Mouse (Mus musculus) heart, embryonic 13.5 days (tissue): Measurements from ENCODE around the gene Trappc10. TPM values are rescaled to one million over a fixed set of nuclear protein-coding genes. Genes with fewer than 3 reads are reported as not detected.
"Not testable (repeated sequence)": the region's sequence is repeated elsewhere in the genome, so short reads cannot be mapped to it uniquely, and the experiment has no call there.

ENCODE experiments used
- ATAC-seq: fragments of 200-750 bp; cut with Nextera tagmentation; 2 replicates; pipeline ENCODE4 v1.8.0; 2017; ENCODE audit warnings: moderate TSS enrichment; ENCODE audit not compliant: insufficient number of reproducible peaks, low FRiP score, low TSS enrichment; ENCODE audit errors: extremely low read depth
- H3K27ac ChIP-seq: fragments of 300-500 bp; sonication (generic); replicated peaks from 2 replicates; pipeline ENCODE4 v1.5.1; 2015; ENCODE audit warnings: moderate library complexity, mild to moderate bottlenecking, inconsistent platforms
- H3K27me3 ChIP-seq: fragments of 300-500 bp; sonication (generic); replicated peaks from 2 replicates; pipeline ENCODE4 v1.6.1; 2015; ENCODE audit warnings: mild to moderate bottlenecking, inconsistent platforms
- H3K36me3 ChIP-seq: fragments of 300-500 bp; sonication (generic); 2 replicates; pipeline ENCODE4 v1.6.1; 2015; ENCODE audit warnings: mild to moderate bottlenecking, inconsistent platforms
- H3K4me1 ChIP-seq: fragments of 300-500 bp; sonication (generic); 2 replicates; pipeline ENCODE4 v1.6.1; 2015; ENCODE audit warnings: inconsistent platforms
- H3K4me2 ChIP-seq: fragments of 300-500 bp; sonication (generic); 2 replicates; pipeline ENCODE4 v1.6.1; 2015; ENCODE audit warnings: inconsistent platforms, mild to moderate bottlenecking, moderate library complexity
- H3K4me3 ChIP-seq: fragments of 300-500 bp; sonication (generic); 2 replicates; pipeline ENCODE4 v1.5.1; 2015; ENCODE audit warnings: moderate library complexity, mild to moderate bottlenecking, inconsistent platforms
- H3K9ac ChIP-seq: fragments of 300-500 bp; sonication (generic); 2 replicates; pipeline ENCODE4 v1.6.1; 2015; ENCODE audit warnings: inconsistent platforms, mild to moderate bottlenecking, moderate library complexity
- H3K9me3 ChIP-seq: fragments of 300-500 bp; sonication (generic); 2 replicates; pipeline ENCODE4 v1.6.1; 2016; ENCODE audit warnings: inconsistent platforms
- WGBS: fragments of 180-500 bp; shearing (Covaris S2); methylation state at CpG from one replicate; pipeline ENCODE4 v1.1.7; 2015; ENCODE audit warnings: mixed read lengths; 5-methylcytosine and 5-hydroxymethylcytosine counted together
- polyA plus RNA-seq: library from polyadenylated mRNA; unstranded; fragments of >200 nt; fragmentation: Nextera tagmentation; extraction: Ambion mirVana; gene quantifications from 2 replicates; pipeline ENCODE4 v1.2.1, GENCODE M21; 2015

Gene Trappc10
- polyA plus RNA-seq, 1 experiment from 2014 or later, result 11.1 TPM

DNA sequence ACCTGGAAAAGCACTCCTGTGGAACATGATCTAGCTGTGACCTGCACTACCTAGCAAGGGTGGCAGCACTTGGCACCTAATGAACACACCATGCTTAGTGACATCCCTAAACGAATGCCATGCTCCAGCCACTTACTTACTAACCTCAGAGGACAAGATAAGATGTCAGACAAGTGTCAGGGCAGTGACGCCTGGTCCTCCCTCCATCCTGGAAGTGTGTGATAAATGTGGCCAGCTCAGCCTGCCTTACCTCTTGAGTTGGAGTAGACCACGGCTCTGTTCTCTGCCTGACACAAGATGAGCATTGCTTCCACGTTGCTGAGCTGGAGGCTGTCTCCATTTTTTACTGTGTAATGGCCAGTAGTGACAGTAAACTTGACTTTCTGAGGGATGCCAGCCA, 43.3 kb downstream of the Trappc10 start:
- Histone ChIP-seq H3K4me3 (no peak overlapping the region), H3K4me2 (no peak overlapping the region), H3K27ac (no peak overlapping the region), H3K9me3 (no peaks in the 10 kb centered on the region), H3K9ac (no peak overlapping the region), H3K27me3 (no peaks in the 10 kb centered on the region), H3K4me1 (no peaks in the 10 kb centered on the region), H3K36me3 (peaks cover 98% of the 10 kb centered on the region)
- 69% methylated on average over 4 of the region's 4 CpGs for WGBS
- no peak for ATAC-seq

DNA sequence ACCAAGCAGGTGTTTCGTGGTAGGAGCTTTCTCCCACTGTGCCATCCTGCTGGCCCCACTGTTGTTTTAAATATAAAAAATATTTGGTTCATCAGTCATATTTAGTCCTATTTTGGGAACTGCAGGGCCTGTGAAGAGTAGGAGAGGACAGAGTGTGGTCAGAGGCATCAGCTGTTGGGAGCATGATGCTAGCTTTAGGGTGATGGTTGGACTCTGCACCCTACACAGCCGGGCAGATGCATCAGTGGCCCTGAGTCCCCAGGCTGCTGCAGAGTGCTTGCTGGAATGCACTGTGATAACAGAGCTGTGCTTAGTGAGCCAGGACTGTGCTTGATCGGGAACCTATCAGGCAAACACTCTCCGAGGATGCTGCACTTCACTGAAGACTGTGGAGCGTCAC, 51.5 kb downstream of the Trappc10 start:
- H3K27ac ChIP-seq, result no peak overlapping the region
- peaks cover 100% of the 10 kb centered on the region for H3K36me3 ChIP-seq
- no peak for ATAC-seq
- H3K4me2 ChIP-seq, result no peak overlapping the region
- H3K9me3 ChIP-seq, result no peaks in the 10 kb centered on the region
- H3K9ac ChIP-seq, result no peak overlapping the region
- no peak overlapping the region for H3K4me3 ChIP-seq
- H3K4me1 ChIP-seq, result no peaks in the 10 kb centered on the region
- H3K27me3 ChIP-seq, result no peaks in the 10 kb centered on the region
- WGBS, result 73% methylated on average over 5 of the region's 5 CpGs

DNA sequence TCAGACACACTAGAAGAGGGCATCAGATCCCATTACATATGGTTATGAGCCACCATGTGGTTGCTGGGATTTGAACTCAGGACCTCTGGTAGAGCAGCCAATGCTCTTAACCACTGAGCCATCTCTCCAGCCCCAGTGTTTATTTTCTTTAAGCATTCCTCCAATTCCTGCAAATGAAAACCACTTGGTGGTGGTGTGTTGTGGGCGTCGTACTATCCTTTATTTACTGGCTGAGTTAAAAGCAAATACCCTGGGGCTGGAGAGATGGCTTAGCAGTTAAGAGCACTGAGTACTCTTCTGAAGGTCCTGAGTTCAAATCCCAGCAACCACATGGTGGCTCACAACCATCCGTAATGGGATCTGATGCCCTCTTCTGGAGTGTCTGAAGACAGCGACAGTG, 58.4 kb downstream of the Trappc10 start:
- not testable (repeated sequence) for H3K9me3 ChIP-seq, H3K27ac ChIP-seq, H3K27me3 ChIP-seq, H3K4me3 ChIP-seq, ATAC-seq, H3K9ac ChIP-seq, H3K4me2 ChIP-seq
- WGBS, result 85% methylated on average over 4 of the region's 4 CpGs
- peaks cover 65% of the 10 kb centered on the region for H3K36me3 ChIP-seq
- peaks cover 13% of the 10 kb centered on the region for H3K4me1 ChIP-seq

DNA sequence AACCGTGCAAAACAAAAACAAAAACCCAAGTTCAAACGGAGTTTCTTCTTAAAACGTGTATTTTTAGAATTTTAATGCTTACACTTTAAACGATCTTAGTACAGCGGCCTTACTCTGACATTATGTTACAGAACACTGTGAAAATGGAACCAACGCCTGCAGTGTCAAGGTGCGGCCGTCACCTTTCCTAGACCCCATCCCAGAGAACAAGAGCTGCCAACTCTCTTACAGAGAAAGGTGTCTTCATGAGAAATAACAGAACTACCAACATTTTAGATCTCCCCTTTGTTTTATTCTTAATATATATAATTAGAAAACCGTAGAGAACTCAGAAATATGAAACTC, 59.1 kb downstream of the Trappc10 start:
- Histone ChIP-seq H3K36me3 (peaks cover 65% of the 10 kb centered on the region), H3K4me3 (peak overlapping the region; percentile 86), H3K4me2 (peak overlapping the region; percentile 98), H3K27ac (peak overlapping the region; percentile 76), H3K27me3 (no peaks in the 10 kb centered on the region), H3K4me1 (peaks cover 13% of the 10 kb centered on the region), H3K9me3 (no peaks in the 10 kb centered on the region), H3K9ac (peak overlapping the region; percentile 85)
- 18% methylated on average over 9 of the region's 9 CpGs for WGBS
- no peak for ATAC-seq

DNA sequence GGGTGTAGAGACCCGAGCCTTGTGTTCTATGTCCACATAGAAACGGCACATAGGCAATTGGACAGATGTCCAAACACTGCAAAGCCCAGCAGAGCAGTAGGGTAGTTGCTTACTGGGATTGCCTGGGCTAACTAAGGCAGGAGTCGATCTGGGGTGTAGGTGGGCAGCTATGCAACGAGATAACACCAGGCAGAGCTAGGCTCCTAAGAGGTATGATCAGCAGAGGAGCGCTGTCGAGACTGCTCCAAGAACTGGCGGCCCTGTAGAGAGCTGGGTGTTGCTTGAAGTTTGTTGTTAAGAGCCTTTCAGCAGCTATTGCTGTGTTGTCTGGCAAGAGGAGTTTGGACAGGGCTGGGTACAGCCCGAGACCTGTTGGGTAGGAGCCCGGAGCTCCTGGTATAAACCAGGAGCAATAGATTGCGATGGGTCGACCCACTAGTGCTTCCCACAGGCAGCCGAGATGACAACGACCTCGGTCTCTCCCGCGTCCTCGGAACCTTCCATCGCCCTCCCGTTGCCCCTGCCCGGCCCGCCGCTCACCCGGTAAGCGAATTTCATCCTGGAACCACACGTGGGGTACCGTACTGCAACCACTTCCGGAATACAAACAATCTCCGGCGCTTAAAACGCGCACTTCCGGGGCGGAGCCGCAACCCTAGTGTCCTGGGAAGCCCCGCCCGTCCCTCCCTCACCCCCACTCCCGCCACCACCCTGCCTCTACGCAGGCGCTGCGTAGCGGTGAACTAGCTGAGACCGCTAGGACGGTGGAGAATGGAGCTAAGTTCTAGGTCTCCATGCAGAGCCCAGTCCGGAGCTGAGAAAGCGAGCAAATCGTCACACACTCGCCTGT, 59.7 kb downstream of the Trappc10 start, which contains the start of gene Pwp2:
Gene Pwp2, minus strand, starts transcription at position 619 of the 850 bp plus-strand sequence.
- Histone ChIP-seq H3K4me1 (peaks cover 13% of the 10 kb centered on the region), H3K9me3 (no peaks in the 10 kb centered on the region), H3K4me2 (peak within 1 kb of the TSS; percentile 98), H3K9ac (peak within 1 kb of the TSS; percentile 85), H3K36me3 (peaks cover 65% of the 10 kb centered on the region), H3K27ac (peak within 1 kb of the TSS; percentile 76), H3K4me3 (peak within 1 kb of the TSS; percentile 86), H3K27me3 (no peaks in the 10 kb centered on the region)
- ATAC-seq, result peak; percentile 77
- 1% methylated on average over 47 of the region's 47 CpGs for WGBS

DNA sequence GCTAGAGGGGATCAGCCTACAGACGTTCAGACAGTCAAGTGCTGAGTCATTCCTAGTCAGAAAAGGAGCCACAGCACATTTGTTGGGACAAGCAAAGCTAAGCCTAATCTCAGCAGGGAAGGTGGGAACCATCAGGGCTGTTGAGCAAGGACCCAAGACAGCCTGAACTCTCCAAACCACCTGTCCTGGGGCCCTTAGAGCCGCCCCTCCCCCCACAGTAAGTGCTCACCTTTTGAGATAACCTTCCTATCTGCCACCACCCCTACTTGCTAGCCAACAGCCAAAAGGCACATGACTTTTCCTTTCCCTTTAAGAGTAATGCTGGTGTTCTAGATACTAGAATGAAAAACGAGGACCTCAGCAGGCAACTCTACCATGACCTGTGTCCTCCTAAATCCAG, 60.9 kb downstream of the Trappc10 start:
- 63% methylated on average over 3 of the region's 3 CpGs for WGBS
- H3K4me2 ChIP-seq, result 0 out of 2 replicates have a peak overlapping the region, but pooled peaks have one; percentile 98
- no peak for ATAC-seq
- H3K36me3 ChIP-seq, result peaks cover 65% of the 10 kb centered on the region
- H3K27ac ChIP-seq, result no peak overlapping the region
- H3K27me3 ChIP-seq, result no peaks in the 10 kb centered on the region
- no peak overlapping the region for H3K9ac ChIP-seq
- peaks cover 13% of the 10 kb centered on the region for H3K4me1 ChIP-seq
- H3K9me3 ChIP-seq, result no peaks in the 10 kb centered on the region
- H3K4me3 ChIP-seq, result 0 out of 2 replicates have a peak overlapping the region, but pooled peaks have one; percentile 86

DNA sequence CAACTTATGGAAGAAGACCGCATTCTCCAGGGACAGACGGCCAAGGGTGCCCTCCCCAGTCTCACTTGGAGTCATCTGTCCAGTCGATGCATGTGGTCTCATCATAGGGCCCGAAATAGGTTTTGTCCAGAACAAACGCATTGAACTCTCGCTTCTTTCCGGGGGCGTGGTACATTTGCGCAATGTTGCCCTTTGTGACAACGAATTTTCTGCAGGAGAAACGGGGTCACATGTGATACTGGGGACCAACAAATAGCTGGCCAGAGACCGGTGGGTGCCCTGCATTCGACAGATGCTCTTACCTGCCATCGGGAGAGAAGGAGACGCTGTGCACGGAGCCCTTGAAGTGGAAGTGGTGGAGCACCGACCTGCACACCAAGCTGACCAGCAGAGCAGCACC, 62.1 kb downstream of the Trappc10 start:
- H3K4me2 ChIP-seq, result no peak overlapping the region
- WGBS, result 86% methylated on average over 17 of the region's 17 CpGs
- H3K27ac ChIP-seq, result no peak overlapping the region
- no peaks in the 10 kb centered on the region for H3K27me3 ChIP-seq
- H3K9ac ChIP-seq, result no peak overlapping the region
- H3K4me3 ChIP-seq, result no peak overlapping the region
- no peaks in the 10 kb centered on the region for H3K9me3 ChIP-seq
- H3K36me3 ChIP-seq, result peaks cover 65% of the 10 kb centered on the region
- ATAC-seq, result no peak
- peaks cover 13% of the 10 kb centered on the region for H3K4me1 ChIP-seq

DNA sequence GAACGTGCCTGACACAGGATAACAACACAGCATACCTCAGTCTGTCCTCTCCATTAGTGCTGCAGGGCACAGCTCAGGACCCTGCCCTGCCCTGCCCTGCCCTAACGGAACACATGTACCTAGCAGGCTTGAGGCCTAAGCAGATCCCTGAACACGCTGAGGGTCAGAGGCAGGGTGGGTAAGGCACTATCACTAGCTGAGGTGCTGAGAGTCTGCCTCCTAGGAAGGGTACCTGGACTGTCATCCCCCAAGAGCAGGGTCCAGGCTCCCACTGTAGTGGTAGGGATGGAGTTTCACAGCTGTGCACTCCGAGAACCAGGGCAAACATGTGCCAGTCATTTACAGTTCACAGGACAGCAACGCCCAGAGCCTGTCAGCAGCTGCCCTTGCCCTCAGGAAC, 70.0 kb downstream of the Trappc10 start:
- H3K4me2 ChIP-seq, result no peak overlapping the region
- no peak overlapping the region for H3K27ac ChIP-seq
- no peaks in the 10 kb centered on the region for H3K9me3 ChIP-seq
- no peaks in the 10 kb centered on the region for H3K27me3 ChIP-seq
- no peak overlapping the region for H3K4me3 ChIP-seq
- 87% methylated on average over 5 of the region's 5 CpGs for WGBS
- peaks cover 90% of the 10 kb centered on the region for H3K36me3 ChIP-seq
- no peak for ATAC-seq
- H3K4me1 ChIP-seq, result peaks cover 7% of the 10 kb centered on the region
- H3K9ac ChIP-seq, result no peak overlapping the region

DNA sequence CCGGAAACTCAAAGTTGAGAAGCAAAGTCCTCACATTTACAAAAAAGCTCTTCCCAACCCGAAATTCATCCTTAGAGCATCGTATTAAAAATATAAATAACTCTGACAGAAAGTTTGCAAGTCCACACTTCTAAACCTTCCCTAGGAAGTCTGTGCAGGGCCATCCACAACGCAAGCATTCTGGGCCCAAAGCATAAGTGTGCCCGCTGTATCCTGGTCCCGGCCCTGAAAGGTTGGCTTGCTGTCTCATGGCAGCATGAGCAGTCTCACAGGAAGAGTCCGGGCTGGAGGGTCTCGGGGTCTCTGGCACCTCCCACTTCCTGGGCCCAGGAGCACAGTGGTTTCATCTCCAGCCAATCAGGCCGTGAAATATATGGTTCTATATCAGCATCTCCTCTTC, 72.9 kb downstream of the Trappc10 start:
- 88% methylated on average over 9 of the region's 9 CpGs for WGBS
- H3K9me3 ChIP-seq, result no peaks in the 10 kb centered on the region
- peaks cover 77% of the 10 kb centered on the region for H3K36me3 ChIP-seq
- H3K27ac ChIP-seq, result no peak overlapping the region
- H3K27me3 ChIP-seq, result no peaks in the 10 kb centered on the region
- H3K4me1 ChIP-seq, result peaks cover 19% of the 10 kb centered on the region
- H3K4me2 ChIP-seq, result no peak overlapping the region
- no peak for ATAC-seq
- no peak overlapping the region for H3K4me3 ChIP-seq
- H3K9ac ChIP-seq, result no peak overlapping the region

DNA sequence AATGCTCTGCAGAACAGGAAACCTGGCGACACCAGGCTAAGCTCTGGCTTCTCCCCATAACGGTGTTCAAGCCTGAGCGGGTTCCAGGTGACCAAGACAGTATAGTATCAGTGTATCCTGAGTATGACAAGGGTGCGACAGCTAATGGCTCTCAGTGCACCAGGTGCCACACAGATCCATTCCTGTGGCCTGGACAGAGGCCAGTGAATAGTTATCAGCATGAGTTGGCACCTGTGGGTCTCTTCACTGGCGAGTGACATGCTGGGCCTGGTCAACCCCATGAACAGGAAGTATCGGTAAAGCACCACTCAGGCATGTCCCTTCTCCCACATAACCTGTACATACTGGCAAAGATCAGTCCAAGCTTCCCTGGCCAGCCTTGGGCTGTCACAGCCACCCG, 73.4 kb downstream of the Trappc10 start:
- WGBS, result 87% methylated on average over 7 of the region's 7 CpGs
- no peak overlapping the region for H3K4me3 ChIP-seq
- peaks cover 77% of the 10 kb centered on the region for H3K36me3 ChIP-seq
- H3K27ac ChIP-seq, result no peak overlapping the region
- no peaks in the 10 kb centered on the region for H3K27me3 ChIP-seq
- ATAC-seq, result no peak
- peaks cover 19% of the 10 kb centered on the region for H3K4me1 ChIP-seq
- no peak overlapping the region for H3K4me2 ChIP-seq
- no peak overlapping the region for H3K9ac ChIP-seq
- H3K9me3 ChIP-seq, result no peaks in the 10 kb centered on the region

DNA sequence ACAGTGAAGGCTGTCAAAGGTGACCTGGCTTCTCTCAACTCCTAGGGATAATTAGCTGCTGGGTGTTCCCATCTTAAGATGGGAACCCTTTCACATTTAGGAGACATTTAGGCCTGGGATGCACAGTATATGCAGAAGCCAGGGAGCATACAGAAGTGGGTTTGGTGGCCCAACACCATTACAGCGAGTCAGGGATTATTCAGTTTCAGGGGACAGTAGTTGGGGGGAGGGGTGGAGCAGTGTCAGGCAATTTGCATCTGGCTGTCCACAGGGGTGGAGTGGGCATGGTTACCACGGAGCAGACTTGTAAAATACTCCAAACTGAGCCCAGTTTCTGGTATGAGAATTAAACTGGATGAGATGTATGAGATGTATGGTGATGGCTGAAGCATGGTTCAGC, 74.0 kb downstream of the Trappc10 start:
- H3K4me2 ChIP-seq, result peak overlapping the region; percentile 94
- peak overlapping the region; percentile 92 for H3K4me3 ChIP-seq
- no peaks in the 10 kb centered on the region for H3K27me3 ChIP-seq
- H3K36me3 ChIP-seq, result peaks cover 77% of the 10 kb centered on the region
- ATAC-seq, result no peak
- H3K9ac ChIP-seq, result peak overlapping the region; percentile 72
- WGBS, result 60% methylated on average over 2 of the region's 2 CpGs
- peaks cover 19% of the 10 kb centered on the region for H3K4me1 ChIP-seq
- peak overlapping the region; percentile 68 for H3K27ac ChIP-seq
- H3K9me3 ChIP-seq, result no peaks in the 10 kb centered on the region
